In genomic region chr7:100138075-100138474, GRCm38 (mm10) we compare ENCODE assay signal across 29 mouse cellular contexts. TPM values are rescaled to one million over a fixed set of nuclear protein-coding genes. Genes with fewer than 3 reads are reported as not detected.
"Had no signal": no experiment of that assay in that cellular context is flagged by ENCODE, and none has a peak within 500 bp of the region (broad histone marks: within the 10 kb centered on the region; RNA-seq: fewer than 3 reads in every experiment).

No protein-coding gene starts in this region.

- H3K9me3 ChIP-seq: embryonic facial prominence, embryonic 10.5 days; embryonic facial prominence, embryonic 12.5 days; embryonic facial prominence, embryonic 13.5 days; embryonic facial prominence, embryonic 15.5 days; forebrain, embryonic 12.5 days; forebrain, embryonic 13.5 days; forebrain, embryonic 15.5 days had no signal

- H3K36me3 ChIP-seq: embryonic facial prominence, embryonic 10.5 days; embryonic facial prominence, embryonic 12.5 days; embryonic facial prominence, embryonic 13.5 days; embryonic facial prominence, embryonic 15.5 days; forebrain, embryonic 10.5 days; forebrain, embryonic 12.5 days; forebrain, embryonic 15.5 days had no signal

- H3K4me2 ChIP-seq: embryonic facial prominence, embryonic 12.5 days; embryonic facial prominence, embryonic 13.5 days; embryonic facial prominence, embryonic 15.5 days; forebrain, embryonic 12.5 days; forebrain, embryonic 13.5 days; forebrain, embryonic 15.5 days had no signal

- H3K27ac ChIP-seq: embryonic facial prominence, embryonic 10.5 days; embryonic facial prominence, embryonic 12.5 days; embryonic facial prominence, embryonic 13.5 days; embryonic facial prominence, embryonic 15.5 days; forebrain, embryonic 10.5 days; forebrain, embryonic 12.5 days; forebrain, embryonic 13.5 days; forebrain, embryonic 15.5 days; gastrocnemius, adult 2 months; heart, adult 2 months had no signal

- H3K4me3 ChIP-seq: embryonic facial prominence, embryonic 10.5 days; embryonic facial prominence, embryonic 12.5 days; embryonic facial prominence, embryonic 13.5 days; embryonic facial prominence, embryonic 15.5 days; erythroblast, embryonic 14.5 days; forebrain, embryonic 10.5 days; forebrain, embryonic 12.5 days; forebrain, embryonic 13.5 days; forebrain, embryonic 15.5 days; gastrocnemius, adult 2 months; heart, adult 2 months had no signal

- H3K4me1 ChIP-seq: embryonic facial prominence, embryonic 12.5 days; embryonic facial prominence, embryonic 13.5 days; embryonic facial prominence, embryonic 15.5 days; forebrain, embryonic 12.5 days; forebrain, embryonic 13.5 days; forebrain, embryonic 15.5 days had no signal

- DNase-seq: cerebellum, adult 18-20 months; cerebellum, adult 2 months; cerebellum, adult 8-10 months; cerebellum, adult 9-10 months; cerebellum, adult 9-11 months; cerebellum, postnatal 10 days; cerebellum, postnatal 14 days; cerebellum, postnatal 25 days; cerebellum, postnatal 36 days; embryo, embryonic 11 days; forebrain, postnatal 0 days; gastrocnemius, adult 2 months; gastrocnemius, postnatal 10 days; gastrocnemius, postnatal 14 days; gastrocnemius, postnatal 25 days; gastrocnemius, postnatal 36 days; heart, adult 18-20 months; heart, adult 2 months had no signal

- H3K9ac ChIP-seq: embryonic facial prominence, embryonic 12.5 days; embryonic facial prominence, embryonic 13.5 days; embryonic facial prominence, embryonic 15.5 days; forebrain, embryonic 12.5 days; forebrain, embryonic 13.5 days; forebrain, embryonic 15.5 days; forebrain, postnatal 0 days had no signal

- ATAC-seq: forebrain, embryonic 13.5 days; forebrain, embryonic 14.5 days; forebrain, embryonic 15.5 days; forebrain, embryonic 16.5 days; forebrain, postnatal 0 days had no signal

- H3K27me3 ChIP-seq: embryonic facial prominence, embryonic 12.5 days; embryonic facial prominence, embryonic 13.5 days; embryonic facial prominence, embryonic 15.5 days; forebrain, embryonic 12.5 days; forebrain, embryonic 13.5 days; forebrain, embryonic 15.5 days had no signal

RNA-seq across cellular contexts. Expression of gene Kcne3, which starts 38.2 kb away (rescaled TPM):
- polyA plus RNA-seq: cerebellum, adult 2 months; erythroblast, embryonic 14.5 days; forebrain, postnatal 0 days had no signal
